Mouse (Mus musculus): Measurements from ENCODE around the gene Dnase1l2.

DNA sequence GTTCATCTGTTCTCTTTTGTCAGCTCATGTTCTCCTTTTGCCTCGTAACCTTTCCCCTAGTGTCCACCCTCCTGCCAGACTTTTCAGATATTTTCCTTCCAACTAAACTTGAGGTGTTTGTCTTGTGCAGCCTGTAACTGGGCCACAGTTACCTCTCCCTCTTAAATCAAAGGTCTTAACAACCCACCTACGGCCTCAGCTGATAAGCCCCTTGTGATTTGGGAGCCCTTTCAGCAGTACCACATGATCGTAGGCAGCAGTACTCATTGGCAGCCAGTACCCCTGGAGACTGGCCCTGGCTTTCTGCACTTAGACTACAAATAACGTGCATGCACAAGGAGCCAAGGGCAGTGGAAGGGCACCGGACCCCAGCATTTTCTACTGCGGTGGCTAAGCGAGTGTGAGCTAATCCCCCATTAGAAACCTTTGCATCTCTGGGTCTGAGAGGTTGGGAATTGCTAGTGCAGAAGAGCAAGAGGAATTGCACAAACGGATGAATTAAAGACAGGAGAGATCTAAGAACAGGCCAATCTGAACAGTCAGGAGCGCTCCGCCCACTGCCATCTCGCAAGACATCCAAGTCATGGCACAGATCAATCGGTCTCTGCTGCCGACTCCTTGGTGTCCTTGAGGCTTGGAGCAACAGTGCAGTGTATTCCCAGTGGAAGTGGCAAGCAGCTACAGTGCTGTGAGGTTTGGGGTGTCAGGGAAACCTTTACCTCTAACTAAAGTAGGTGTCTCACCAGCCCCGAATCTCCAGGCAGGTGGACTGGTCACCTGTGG lies 13.5 kb downstream of the Dnase1l2 start:
- TF ChIP-seq CTCF (IDR thresholded peaks at IDR 0.05; ENCODE audit: low read depth) (no peak), EP300 (IDR thresholded peaks at IDR 0.05; ENCODE audit: low read depth) (peak; percentile 13)
